Mouse (Mus musculus) urinary bladder, postnatal 10 days (tissue): ENCODE results near the gene Ncapd2.
"Not testable (repeated sequence)": the region's sequence is repeated elsewhere in the genome, so short reads cannot be mapped to it uniquely, and the experiment has no call there.

Experiments
- DNase-seq: peaks from one replicate; pipeline ENCODE4 v3.0.0; 2022; ENCODE audit warnings: low spot score

The Ncapd2 gene

GRCm38 (mm10) chr6:125164672-125165327 lies 26.7 kb downstream of the Ncapd2 start:
- DNase-seq = no peak

- DNase-seq = no peak
Measured at GRCm38 (mm10) chr6:125163801-125164657, 27.5 kb downstream of the Ncapd2 start.

DNA sequence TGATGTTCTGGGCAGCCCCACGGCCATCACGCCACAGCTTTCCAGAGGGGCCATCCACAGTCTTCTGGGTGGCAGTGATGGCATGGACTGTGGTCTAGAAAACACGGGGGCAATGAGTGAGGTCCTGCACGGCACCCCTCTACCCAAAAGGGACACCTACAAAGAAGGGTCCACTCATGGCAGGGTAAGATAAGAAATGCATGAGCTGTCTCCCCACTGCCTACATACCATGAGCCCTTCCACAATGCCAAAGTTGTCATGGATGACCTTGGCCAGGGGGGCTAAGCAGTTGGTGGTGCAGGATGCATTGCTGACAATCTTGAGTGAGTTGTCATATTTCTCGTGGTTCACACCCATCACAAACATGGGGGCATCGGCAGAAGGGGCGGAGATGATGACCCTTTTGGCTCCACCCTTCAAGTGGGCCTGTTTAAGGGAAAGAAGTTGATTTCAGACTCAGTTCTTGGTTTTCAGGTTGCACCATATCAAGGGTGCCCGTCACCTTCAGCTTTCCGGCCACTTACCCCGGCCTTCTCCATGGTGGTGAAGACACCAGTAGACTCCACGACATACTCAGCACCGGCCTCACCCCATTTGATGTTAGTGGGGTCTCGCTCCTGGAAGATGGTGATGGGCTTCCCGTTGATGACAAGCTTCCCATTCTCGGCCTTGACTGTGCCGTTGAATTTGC lies 28.7 kb downstream of the Ncapd2 start:
- DNase-seq = not testable (repeated sequence)

GRCm38 (mm10) chr6:125161971-125162370 lies 29.5 kb downstream of the Ncapd2 start:
- DNase-seq = not testable (repeated sequence)

GRCm38 (mm10) chr6:125160854-125161760 lies 30.4 kb downstream of the Ncapd2 start:
- DNase-seq = no peak

- no peak for DNase-seq
Measured at GRCm38 (mm10) chr6:125160558-125160853, 31.0 kb downstream of the Ncapd2 start.

- no peak for DNase-seq
Measured at GRCm38 (mm10) chr6:125159773-125160557, 31.5 kb downstream of the Ncapd2 start.

DNA sequence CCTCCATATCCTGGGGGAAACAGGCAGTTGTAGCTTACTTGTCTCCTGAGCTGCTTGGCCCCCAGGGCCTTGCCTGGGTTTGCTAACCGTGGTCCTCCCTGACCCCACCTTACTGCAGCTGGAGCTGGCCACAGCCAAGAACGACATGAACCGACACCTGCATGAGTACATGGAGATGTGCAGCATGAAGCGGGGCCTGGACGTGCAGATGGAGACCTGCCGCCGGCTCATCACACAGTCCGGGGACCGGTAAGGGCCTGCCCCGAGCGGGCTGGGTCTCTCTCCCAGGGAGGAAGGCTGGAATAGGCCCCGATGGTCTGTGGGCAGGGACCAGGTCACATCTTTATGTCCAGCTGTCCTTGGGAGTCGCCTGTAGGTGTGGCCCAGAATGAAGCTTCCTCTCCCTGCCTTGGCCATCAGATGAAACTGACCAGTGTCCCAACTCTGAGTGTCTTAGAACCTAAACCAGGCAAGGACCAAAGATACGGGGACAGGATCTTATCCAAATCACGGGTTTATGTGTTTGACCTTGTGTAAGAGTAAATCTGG lies 32.5 kb downstream of the Ncapd2 start:
- DNase-seq = no peak

DNA sequence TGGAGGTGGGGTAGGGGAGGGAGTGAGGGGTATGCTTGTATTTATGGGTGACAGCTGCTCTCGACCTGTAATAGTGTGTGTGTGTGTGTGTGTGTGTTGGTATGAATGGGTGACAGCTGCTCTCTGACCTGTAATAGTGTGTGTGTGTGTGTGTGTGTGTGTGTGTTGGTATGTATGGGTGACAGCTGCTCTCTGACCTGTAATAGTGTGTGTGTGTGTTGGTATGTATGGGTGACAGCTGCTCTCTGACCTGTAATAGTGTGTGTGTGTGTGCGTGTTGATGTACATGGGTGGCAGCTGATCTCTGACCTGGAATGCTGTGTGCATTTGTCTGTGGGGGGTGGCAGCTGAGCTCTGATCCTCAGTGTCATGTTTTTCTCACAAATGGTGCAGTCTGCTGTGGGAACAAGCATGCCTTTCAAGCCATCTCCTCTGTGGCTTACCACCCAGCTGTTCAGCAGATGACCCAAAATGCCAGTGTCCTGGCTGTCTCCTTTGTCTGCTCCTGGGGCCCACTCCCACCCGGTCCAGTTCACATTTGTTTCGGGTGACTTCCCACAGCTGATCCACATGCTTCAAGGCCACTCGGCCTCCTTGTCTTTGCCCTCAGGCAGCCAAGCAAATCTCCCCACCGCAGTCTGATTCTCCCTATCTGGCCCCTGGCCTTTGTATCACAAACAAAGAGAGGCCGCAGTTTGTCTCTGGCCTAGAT lies 34.4 kb downstream of the Ncapd2 start:
- DNase-seq = no peak

DNA sequence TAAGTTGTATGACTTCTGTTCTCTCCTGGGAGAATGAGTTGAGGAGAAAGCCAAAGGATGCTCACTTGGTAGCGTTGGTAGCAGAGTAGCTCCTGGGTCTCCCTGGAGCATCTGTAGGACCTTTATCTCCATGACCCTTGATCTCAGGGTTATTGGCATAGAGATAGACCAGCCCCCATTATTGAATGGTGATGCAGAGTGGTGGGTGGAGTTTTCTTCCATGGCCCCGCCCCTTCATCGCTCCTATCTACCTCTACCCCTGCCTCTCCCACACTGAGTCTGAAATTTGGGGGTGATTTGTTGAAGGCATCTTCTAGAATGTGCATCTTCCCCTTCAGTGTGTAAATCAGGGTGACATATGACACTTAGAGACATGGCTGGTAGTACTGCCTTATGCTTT lies 35.0 kb downstream of the Ncapd2 start:
- no peak for DNase-seq

GRCm38 (mm10) chr6:125155262-125155661 lies 36.2 kb downstream of the Ncapd2 start:
- no peak for DNase-seq

GRCm38 (mm10) chr6:125154550-125154949 lies 37.0 kb downstream of the Ncapd2 start:
- no peak for DNase-seq

GRCm38 (mm10) chr6:125153682-125154081 lies 37.8 kb downstream of the Ncapd2 start:
- DNase-seq = no peak

GRCm38 (mm10) chr6:125153018-125153389 lies 38.5 kb downstream of the Ncapd2 start:
- no peak for DNase-seq

DNA sequence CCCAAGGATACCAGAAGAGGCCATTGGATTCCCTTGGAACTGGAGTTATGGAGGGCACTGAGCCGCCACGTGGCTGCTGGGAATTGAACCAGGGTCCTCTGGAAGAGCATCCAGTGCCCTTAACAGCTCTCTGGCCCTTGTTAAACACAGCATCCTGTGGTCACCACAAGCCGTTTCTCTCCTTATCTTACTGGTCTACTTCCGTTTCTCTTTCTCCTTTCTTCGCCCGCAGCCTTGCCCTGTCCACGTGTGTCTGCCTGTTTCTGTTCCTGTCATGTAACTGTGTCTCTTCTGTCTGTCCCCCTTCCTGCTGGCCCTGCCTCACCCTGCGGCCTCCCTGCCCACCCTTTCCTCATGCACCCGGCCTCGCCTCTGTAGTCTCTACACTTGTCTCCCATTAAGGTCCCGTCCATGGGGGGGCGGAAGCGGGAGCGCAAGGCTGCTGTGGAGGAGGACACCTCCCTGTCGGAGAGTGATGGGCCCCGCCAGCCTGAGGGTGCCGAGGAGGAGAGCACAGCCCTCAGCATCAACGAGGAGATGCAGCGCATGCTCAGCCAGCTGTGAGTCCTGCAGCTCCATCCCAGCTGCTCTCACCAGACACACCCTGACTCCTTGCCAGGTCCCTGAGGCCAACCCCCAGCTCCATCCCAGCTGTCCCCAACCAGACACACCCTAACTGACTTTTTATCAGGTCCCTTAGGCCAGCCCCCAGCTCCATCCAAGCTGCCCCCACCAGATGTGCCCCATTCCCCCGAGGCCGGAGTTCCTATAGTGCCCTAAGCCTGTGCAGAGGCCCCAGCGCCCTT lies 39.1 kb downstream of the Ncapd2 start:
- no peak for DNase-seq

DNA sequence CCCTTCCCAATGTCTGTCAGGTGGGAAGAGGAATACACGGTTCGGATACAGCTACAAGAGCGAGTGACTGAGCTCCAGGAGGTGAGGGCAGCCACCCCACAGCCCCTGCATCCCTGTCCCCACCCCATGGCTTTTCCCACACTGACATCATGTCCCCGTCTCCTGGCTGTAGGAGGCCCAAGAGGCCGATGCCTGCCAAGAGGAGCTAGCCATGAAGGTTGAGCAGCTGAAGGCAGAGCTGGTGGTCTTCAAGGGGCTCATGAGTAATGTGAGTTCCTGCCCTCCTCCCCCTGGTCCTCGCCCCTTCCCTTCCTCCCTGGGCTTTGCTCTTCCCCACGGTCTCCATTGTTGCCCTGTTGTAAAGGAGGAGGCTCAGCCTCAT lies 41.9 kb downstream of the Ncapd2 start:
- DNase-seq = no peak

- no peak for DNase-seq
Measured at GRCm38 (mm10) chr6:125148926-125149568, 42.5 kb downstream of the Ncapd2 start.

GRCm38 (mm10) chr6:125148251-125148925 lies 43.1 kb downstream of the Ncapd2 start:
- DNase-seq = no peak
